Comparison of ENCODE assay signal across 10 mouse cellular contexts in genomic region chr10:21628555-21628954, GRCm38 (mm10). TPM values are rescaled to one million over a fixed set of nuclear protein-coding genes. Genes with fewer than 3 reads are reported as not detected.
DNase-seq lines count a peak whose midpoint lies in the region; ATAC-seq and TF ChIP-seq lines count a peak whose summit lies in the region.
"Had no signal": no experiment of that assay in that cellular context is flagged by ENCODE, and none has a peak within 500 bp of the region (broad histone marks: within the 10 kb centered on the region; RNA-seq: fewer than 3 reads in every experiment).

No protein-coding gene starts in this region.

- H3K9me3 ChIP-seq in midbrain, postnatal 0 days (ENCODE audit: low read length): no peaks in the 10 kb centered on the region
- H3K9me3 ChIP-seq in midbrain, embryonic 11.5 days (ENCODE audit: control insufficient read depth, low read length): no peaks in the 10 kb centered on the region
- H3K9me3 ChIP-seq in stomach, postnatal 0 days (ENCODE audit: control insufficient read depth, low read length): no peaks in the 10 kb centered on the region

- no peak overlapping the region for H3K4me2 ChIP-seq in midbrain, postnatal 0 days (ENCODE audit: low read depth, low read length, poor library complexity, severe bottlenecking)
- H3K4me2 ChIP-seq in midbrain, embryonic 11.5 days: no peak overlapping the region
- H3K4me2 ChIP-seq in stomach, postnatal 0 days (replicated peaks; ENCODE audit: low read depth): no peak overlapping the region

- peak; percentile 16 for DNase-seq in cerebellum, adult 11-12 months
- DNase-seq in cerebellum, postnatal 36 days: no peak
- peak; percentile 32 for DNase-seq in midbrain, postnatal 0 days (ENCODE audit: low spot score)
- no peak for DNase-seq in midbrain, embryonic 11.5 days (ENCODE audit: low spot score, missing footprints)
- DNase-seq in kidney, adult 9 months: peak; percentile 70
- peak; percentile 19 for DNase-seq in stomach, postnatal 0 days (ENCODE audit: low spot score)
- DNase-seq in embryo, embryonic 9.5 days (ENCODE audit: extremely low spot score): no peak
- DNase-seq in embryo, embryonic 10 days (ENCODE audit: low spot score): no peak

- H3K4me1 ChIP-seq in midbrain, postnatal 0 days (ENCODE audit: insufficient read depth, low read length): no peaks in the 10 kb centered on the region
- no peaks in the 10 kb centered on the region for H3K4me1 ChIP-seq in midbrain, embryonic 11.5 days (ENCODE audit: control insufficient read depth, insufficient read depth, low read length)
- H3K4me1 ChIP-seq in stomach, postnatal 0 days (replicated peaks; ENCODE audit: control insufficient read depth, insufficient read depth): no peaks in the 10 kb centered on the region

- no peak overlapping the region for H3K27ac ChIP-seq in midbrain, postnatal 0 days (ENCODE audit: low read depth, low read length)
- no peak overlapping the region for H3K27ac ChIP-seq in midbrain, embryonic 11.5 days (ENCODE audit: low read depth, low read length)
- no peak overlapping the region for H3K27ac ChIP-seq in stomach, postnatal 0 days (replicated peaks)

- WGBS in midbrain, postnatal 0 days: 81% methylated on average over 5 of the region's 5 CpGs
- 85% methylated on average over 5 of the region's 5 CpGs for WGBS in midbrain, embryonic 11.5 days
- WGBS in stomach, postnatal 0 days: 47% methylated on average over 5 of the region's 5 CpGs

- H3K36me3 ChIP-seq in midbrain, postnatal 0 days (ENCODE audit: insufficient read depth, low read length): no peaks in the 10 kb centered on the region
- H3K36me3 ChIP-seq in midbrain, embryonic 11.5 days (ENCODE audit: control insufficient read depth, insufficient read depth, low read length): no peaks in the 10 kb centered on the region
- H3K36me3 ChIP-seq in stomach, postnatal 0 days (ENCODE audit: control insufficient read depth, insufficient read depth, low read length): no peaks in the 10 kb centered on the region

- ATAC-seq in midbrain, postnatal 0 days (ENCODE audit: low FRiP score): no peak
- no peak for ATAC-seq in midbrain, embryonic 11.5 days (ENCODE audit: low FRiP score)
- peak; percentile 42; the same call in 1 of the 2 replicates for ATAC-seq in stomach, postnatal 0 days (ENCODE audit: low FRiP score, low TSS enrichment)

- no peaks in the 10 kb centered on the region for H3K27me3 ChIP-seq in midbrain, postnatal 0 days (ENCODE audit: insufficient read depth, low read length)
- H3K27me3 ChIP-seq in midbrain, embryonic 11.5 days (ENCODE audit: control insufficient read depth, insufficient read depth, low read length): no peaks in the 10 kb centered on the region
- no peaks in the 10 kb centered on the region for H3K27me3 ChIP-seq in stomach, postnatal 0 days (ENCODE audit: control insufficient read depth, insufficient read depth, low read length)

- no peak overlapping the region for H3K4me3 ChIP-seq in midbrain, postnatal 0 days (ENCODE audit: low read depth, low read length)
- no peak overlapping the region for H3K4me3 ChIP-seq in midbrain, embryonic 11.5 days (ENCODE audit: low read depth, low read length)
- H3K4me3 ChIP-seq in stomach, postnatal 0 days (ENCODE audit: low read depth, low read length): no peak overlapping the region

- no peak for TF ChIP-seq EP300 in stomach, postnatal 0 days (optimal IDR thresholded peaks at IDR 0.05)

- H3K9ac ChIP-seq in midbrain, postnatal 0 days (replicated peaks; ENCODE audit: low read length, poor library complexity, severe bottlenecking): no peak overlapping the region
- no peak overlapping the region for H3K9ac ChIP-seq in midbrain, embryonic 11.5 days (ENCODE audit: low read length)
- no peak overlapping the region for H3K9ac ChIP-seq in stomach, postnatal 0 days (ENCODE audit: low read length)

- TF ChIP-seq CTCF in midbrain, postnatal 0 days (IDR thresholded peaks at IDR 0.05): no peak
- TF ChIP-seq CTCF in stomach, postnatal 0 days (IDR thresholded peaks at IDR 0.05; ENCODE audit: low read depth): peak; percentile 18; the same call in 1 of the 2 replicates

RNA-seq across cellular contexts. Expression of gene 1700020N01Rik, which starts 35.6 kb away (rescaled TPM):
- total RNA-seq in midbrain, postnatal 0 days (2014; rRNA removed): not detected in 2 replicates
- not detected in 2 replicates for polyA plus RNA-seq in midbrain, postnatal 0 days (2015; fragmentation: Nextera tagmentation; extraction: Ambion mirVana)
- not detected in 2 replicates for polyA plus RNA-seq in midbrain, embryonic 11.5 days (2014; fragmentation: Nextera tagmentation; extraction: Ambion mirVana)
- polyA plus RNA-seq in stomach, postnatal 0 days (2015; fragmentation: Nextera tagmentation; extraction: Ambion mirVana): not detected in 2 replicates
- polyA plus RNA-seq: limb, embryonic 11.5 days; neural tube, embryonic 11.5 days had no signal

Comparison
In these comparisons a context has a peak if more than half of its experiments do, and no peak if none do; other contexts are left out.
1. DNase-seq: peak in cerebellum, adult 11-12 months (single experiment), midbrain, postnatal 0 days (single experiment), kidney, adult 9 months (single experiment) and stomach, postnatal 0 days (single experiment); none in cerebellum, postnatal 36 days (0 of 2), midbrain, embryonic 11.5 days (single experiment), embryo, embryonic 9.5 days (single experiment) and embryo, embryonic 10 days (single experiment).